Mouse (Mus musculus) olfactory bulb, adult 2 months (tissue): ENCODE measurements at regions not wholly inside any gene's neighbourhood (a gene's known extent, or its start where the extent isn't known, plus 50 kb on each side); places are given as distances from the start of the nearest gene placed in this dataset.

ENCODE experiments used
- CTCF ChIP-seq: fragments of 200-500 bp; IDR thresholded peaks from 2 replicates; pipeline ENCODE4 v1.5.1; 2012; ENCODE audit warnings: low read depth, mild to moderate bottlenecking, low read length, moderate library complexity; ENCODE audit not compliant: insufficient read depth
- POLR2A ChIP-seq: fragments of 200-500 bp; IDR thresholded peaks from 2 replicates; pipeline ENCODE4 v1.6.1; 2012; ENCODE audit warnings: mild to moderate bottlenecking, low read depth, low read length, moderate library complexity; ENCODE audit not compliant: insufficient read depth

DNA sequence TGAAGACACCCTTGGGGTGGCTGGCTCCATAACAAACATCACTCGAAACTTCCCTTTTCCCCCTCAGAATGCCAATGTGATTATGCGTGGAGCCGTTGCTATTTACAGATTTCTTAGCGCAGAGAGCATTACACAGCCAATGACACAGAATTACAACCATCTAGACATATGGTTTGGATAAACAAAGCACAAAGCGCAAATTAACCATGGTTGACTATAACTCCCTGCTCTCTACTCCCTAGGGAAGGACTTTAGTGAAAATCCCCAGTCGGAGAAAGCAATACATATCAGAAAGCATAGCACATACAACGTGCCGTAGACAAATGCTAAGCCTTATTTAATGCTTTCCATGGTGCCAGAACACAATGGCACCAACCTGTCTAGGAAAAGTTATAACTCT, 131.8 kb downstream of the Tshz3 start:
- no peak for TF ChIP-seq CTCF
- TF ChIP-seq POLR2A: no peak
